Mouse (Mus musculus) lung, adult 2 months (tissue): ENCODE results near the gene Pabpn1l.

Experiments used
- CTCF ChIP-seq: fragments of 200-500 bp; IDR thresholded peaks from 2 replicates; pipeline ENCODE4 v1.5.1; 2011; ENCODE audit warnings: mild to moderate bottlenecking, low read length, control low read depth; ENCODE audit not compliant: insufficient read depth
- POLR2A ChIP-seq: fragments of 200-500 bp; IDR thresholded peaks from 2 replicates; pipeline ENCODE4 v1.6.1; 2011; ENCODE audit warnings: low read depth, mild to moderate bottlenecking, control low read depth, low read length, borderline replicate concordance; ENCODE audit errors: extremely low read depth

- TF ChIP-seq CTCF (no peak), POLR2A (no peak)
These were observed 13.6 kb upstream of the Pabpn1l start for GRCm38 (mm10) chr8:122635878-122636802.
